Mouse (Mus musculus): ENCODE measurements around the gene Bhlha9. TPM values are rescaled to one million over a fixed set of nuclear protein-coding genes. Genes with fewer than 3 reads are reported as not detected.

The Bhlha9 gene
- 13.8 and 16.2 TPM in 2 replicates for polyA plus RNA-seq (2014; fragmentation: Nextera tagmentation; extraction: Ambion mirVana)

GRCm38 (mm10) chr11:76671871-76672475, at the start of gene Bhlha9:
Bhlha9 (plus strand) TSS chr11:76672470.
- Histone ChIP-seq H3K36me3 (ENCODE audit: control insufficient read depth, insufficient read depth, low read length) (no peaks in the 10 kb centered on the region), H3K4me3 (ENCODE audit: low read depth, low read length) (peak within 1 kb of the TSS; percentile 36), H3K27me3 (ENCODE audit: control insufficient read depth, insufficient read depth, low read length) (peaks cover 43% of the 10 kb centered on the region), H3K27ac (replicated peaks; ENCODE audit: low read depth, low read length) (no peak within 1 kb of the TSS), H3K4me1 (ENCODE audit: control insufficient read depth, insufficient read depth, low read length) (peaks cover 6% of the 10 kb centered on the region; the same call in 1 of the 2 replicates), H3K9me3 (ENCODE audit: control insufficient read depth, low read length) (no peaks in the 10 kb centered on the region), H3K9ac (ENCODE audit: low read length) (peak within 1 kb of the TSS; percentile 58), H3K4me2 (ENCODE audit: low read depth, severe bottlenecking) (peak within 1 kb of the TSS; percentile 78)
- ATAC-seq (ENCODE audit: insufficient number of reproducible peaks, low FRiP score, low TSS enrichment, low read depth) = no peak
- 57% methylated on average over 15 of the region's 15 CpGs for WGBS
- no peak for DNase-seq (ENCODE audit: low spot score)

- no peaks in the 10 kb centered on the region for H3K36me3 ChIP-seq (ENCODE audit: control insufficient read depth, insufficient read depth, low read length)
- ATAC-seq (ENCODE audit: insufficient number of reproducible peaks, low FRiP score, low TSS enrichment, low read depth) = 0 out of 2 replicates have a peak, but pooled peaks have one; percentile 41
- under 1% methylated on average over 64 of the region's 66 CpGs for WGBS
- H3K9ac ChIP-seq (ENCODE audit: low read length) = peak overlapping the region; percentile 77
- no peaks in the 10 kb centered on the region for H3K9me3 ChIP-seq (ENCODE audit: control insufficient read depth, low read length)
- peak overlapping the region; percentile 99 for H3K4me2 ChIP-seq (ENCODE audit: low read depth, severe bottlenecking)
- peak overlapping the region; percentile 74 for H3K4me3 ChIP-seq (ENCODE audit: low read depth, low read length)
- peaks cover 3% of the 10 kb centered on the region; the same call in 1 of the 2 replicates for H3K27me3 ChIP-seq (ENCODE audit: control insufficient read depth, insufficient read depth, low read length)
- peak; percentile 67 for DNase-seq (ENCODE audit: low spot score)
- H3K4me1 ChIP-seq (ENCODE audit: control insufficient read depth, insufficient read depth, low read length) = peaks cover 5% of the 10 kb centered on the region; the same call in 1 of the 2 replicates
- H3K27ac ChIP-seq (replicated peaks; ENCODE audit: low read depth, low read length) = no peak overlapping the region
Measured at GRCm38 (mm10) chr11:76622566-76623205, 49.6 kb upstream of the Bhlha9 start.

DNA sequence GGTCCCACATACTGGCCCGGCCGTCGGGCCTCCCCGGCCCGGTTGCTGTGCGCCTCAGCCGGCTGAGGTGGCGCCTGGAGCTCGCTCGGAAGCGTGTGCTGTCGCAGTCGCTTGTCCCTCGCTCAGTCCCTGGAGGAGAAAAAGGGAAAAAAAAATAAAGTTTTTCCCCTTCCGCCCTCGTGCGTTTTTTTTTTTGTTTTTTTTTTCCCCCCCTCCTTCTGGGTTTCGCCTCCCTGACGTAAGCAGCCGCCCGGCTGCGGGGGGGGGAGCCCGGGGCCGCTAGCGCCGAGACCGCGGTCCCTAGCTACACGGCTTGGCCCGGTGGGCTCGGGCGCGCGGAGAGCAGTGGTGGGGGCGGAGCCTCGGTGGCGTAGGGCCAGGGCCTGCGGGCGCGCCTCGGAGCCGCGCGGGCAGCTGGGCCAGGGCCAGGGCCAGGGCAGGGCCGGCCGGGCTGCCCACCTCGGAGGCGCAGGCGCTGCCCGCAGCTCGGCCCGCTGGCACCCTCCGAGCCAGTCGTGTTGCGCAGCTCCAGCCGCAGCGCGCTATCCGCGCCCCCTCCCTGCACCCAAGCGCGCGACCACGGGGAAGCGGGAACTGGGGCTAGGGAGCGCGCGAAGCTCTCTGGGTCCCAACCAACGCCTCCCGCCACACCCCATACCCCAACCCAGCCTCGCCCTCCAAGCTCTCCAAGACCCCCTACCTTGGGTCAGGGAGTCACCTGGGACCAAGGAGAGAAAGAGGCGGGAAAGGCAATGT, 48.9 kb upstream of the Bhlha9 start:
- Histone ChIP-seq H3K27me3 (ENCODE audit: control insufficient read depth, insufficient read depth, low read length) (peaks cover 3% of the 10 kb centered on the region; the same call in 1 of the 2 replicates), H3K4me3 (ENCODE audit: low read depth, low read length) (peak overlapping the region; percentile 74), H3K36me3 (ENCODE audit: control insufficient read depth, insufficient read depth, low read length) (no peaks in the 10 kb centered on the region), H3K9ac (ENCODE audit: low read length) (peak overlapping the region; percentile 77), H3K9me3 (ENCODE audit: control insufficient read depth, low read length) (no peaks in the 10 kb centered on the region), H3K4me1 (ENCODE audit: control insufficient read depth, insufficient read depth, low read length) (peaks cover 5% of the 10 kb centered on the region; the same call in 1 of the 2 replicates), H3K27ac (replicated peaks; ENCODE audit: low read depth, low read length) (0 out of 2 replicates have a peak overlapping the region, but pooled peaks have one; percentile 21), H3K4me2 (ENCODE audit: low read depth, severe bottlenecking) (peak overlapping the region; percentile 99)
- DNase-seq (ENCODE audit: low spot score) = peak; percentile 81
- peak; percentile 77 for ATAC-seq (ENCODE audit: insufficient number of reproducible peaks, low FRiP score, low TSS enrichment, low read depth)
- WGBS = under 1% methylated on average over 64 of the region's 72 CpGs

GRCm38 (mm10) chr11:76624071-76624470, 48.2 kb upstream of the Bhlha9 start:
- 52% methylated on average over 10 of the region's 10 CpGs for WGBS
- peak overlapping the region; percentile 99 for H3K4me2 ChIP-seq (ENCODE audit: low read depth, severe bottlenecking)
- H3K36me3 ChIP-seq (ENCODE audit: control insufficient read depth, insufficient read depth, low read length) = no peaks in the 10 kb centered on the region
- peak overlapping the region; percentile 77; the same call in 1 of the 2 replicates for H3K9ac ChIP-seq (ENCODE audit: low read length)
- peak overlapping the region; percentile 74; the same call in 1 of the 2 replicates for H3K4me3 ChIP-seq (ENCODE audit: low read depth, low read length)
- no peak for ATAC-seq (ENCODE audit: insufficient number of reproducible peaks, low FRiP score, low TSS enrichment, low read depth)
- no peak overlapping the region for H3K27ac ChIP-seq (replicated peaks; ENCODE audit: low read depth, low read length)
- DNase-seq (ENCODE audit: low spot score) = no peak
- H3K27me3 ChIP-seq (ENCODE audit: control insufficient read depth, insufficient read depth, low read length) = peaks cover 3% of the 10 kb centered on the region; the same call in 1 of the 2 replicates
- no peaks in the 10 kb centered on the region for H3K9me3 ChIP-seq (ENCODE audit: control insufficient read depth, low read length)
- H3K4me1 ChIP-seq (ENCODE audit: control insufficient read depth, insufficient read depth, low read length) = peaks cover 5% of the 10 kb centered on the region; the same call in 1 of the 2 replicates

DNA sequence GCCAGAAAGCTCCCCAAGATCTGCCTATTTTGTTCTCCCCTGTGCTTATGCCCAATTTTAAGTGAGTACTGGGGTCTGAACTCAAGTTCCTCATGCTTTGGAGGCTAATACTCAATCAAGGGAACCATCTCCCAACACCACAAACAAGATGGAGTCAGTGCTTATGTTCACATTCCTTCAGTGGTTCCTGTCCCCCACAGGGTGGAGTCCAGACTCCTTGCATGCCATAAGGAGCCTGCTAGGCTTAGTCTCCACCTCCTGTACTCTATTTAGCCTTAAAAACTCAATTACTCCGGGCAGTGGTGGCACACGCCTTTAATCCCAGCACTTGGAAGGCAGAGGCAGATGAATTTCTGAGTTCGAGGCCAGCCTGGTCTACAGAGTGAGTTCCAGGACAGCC, 47.4 kb upstream of the Bhlha9 start:
- H3K27me3 ChIP-seq (ENCODE audit: control insufficient read depth, insufficient read depth, low read length) = peaks cover 3% of the 10 kb centered on the region; the same call in 1 of the 2 replicates

GRCm38 (mm10) chr11:76628613-76629012, 43.7 kb upstream of the Bhlha9 start:
- DNase-seq (ENCODE audit: low spot score) = no peak
- Histone ChIP-seq H3K27ac (replicated peaks; ENCODE audit: low read depth, low read length) (no peak overlapping the region), H3K36me3 (ENCODE audit: control insufficient read depth, insufficient read depth, low read length) (no peaks in the 10 kb centered on the region), H3K9ac (ENCODE audit: low read length) (no peak overlapping the region), H3K9me3 (ENCODE audit: control insufficient read depth, low read length) (no peaks in the 10 kb centered on the region), H3K4me1 (ENCODE audit: control insufficient read depth, insufficient read depth, low read length) (no peaks in the 10 kb centered on the region), H3K4me3 (ENCODE audit: low read depth, low read length) (no peak overlapping the region), H3K27me3 (ENCODE audit: control insufficient read depth, insufficient read depth, low read length) (no peaks in the 10 kb centered on the region), H3K4me2 (ENCODE audit: low read depth, severe bottlenecking) (no peak overlapping the region)
- WGBS = 73% methylated on average over 5 of the region's 5 CpGs
- ATAC-seq (ENCODE audit: insufficient number of reproducible peaks, low FRiP score, low TSS enrichment, low read depth) = no peak

More for the DNA sequence above, 47.4 kb upstream of the Bhlha9 start:
- no peak for DNase-seq (ENCODE audit: low spot score)
- Histone ChIP-seq H3K27ac (replicated peaks; ENCODE audit: low read depth, low read length) (no peak overlapping the region), H3K36me3 (ENCODE audit: control insufficient read depth, insufficient read depth, low read length) (no peaks in the 10 kb centered on the region), H3K4me1 (ENCODE audit: control insufficient read depth, insufficient read depth, low read length) (peaks cover 5% of the 10 kb centered on the region; the same call in 1 of the 2 replicates), H3K9ac (ENCODE audit: low read length) (no peak overlapping the region), H3K4me3 (ENCODE audit: low read depth, low read length) (no peak overlapping the region), H3K9me3 (ENCODE audit: control insufficient read depth, low read length) (no peaks in the 10 kb centered on the region), H3K4me2 (ENCODE audit: low read depth, severe bottlenecking) (no peak overlapping the region)
- 77% methylated on average over 3 of the region's 3 CpGs for WGBS
- no peak for ATAC-seq (ENCODE audit: insufficient number of reproducible peaks, low FRiP score, low TSS enrichment, low read depth)

DNA sequence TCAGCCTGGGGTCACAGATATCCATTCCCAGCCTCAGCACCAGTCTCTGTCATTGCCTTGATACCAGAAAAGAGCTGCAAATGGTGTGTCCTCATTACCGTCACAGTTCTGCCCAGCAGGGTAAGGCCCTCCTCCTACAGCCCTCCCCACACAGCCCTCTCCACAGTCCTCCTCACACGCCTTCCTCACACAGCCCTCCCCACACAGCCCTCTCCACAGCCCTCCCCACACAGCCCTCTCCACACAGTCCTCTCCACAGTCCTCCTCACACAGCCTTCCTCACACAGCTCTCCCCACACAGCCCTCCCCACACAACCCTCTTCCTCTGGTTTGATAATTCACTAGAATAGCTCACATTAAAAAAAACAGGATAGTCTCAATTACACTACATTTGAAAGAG, 42.2 kb upstream of the Bhlha9 start:
- Histone ChIP-seq H3K4me3 (ENCODE audit: low read depth, low read length) (no peak overlapping the region), H3K27me3 (ENCODE audit: control insufficient read depth, insufficient read depth, low read length) (no peaks in the 10 kb centered on the region), H3K4me1 (ENCODE audit: control insufficient read depth, insufficient read depth, low read length) (no peaks in the 10 kb centered on the region), H3K9me3 (ENCODE audit: control insufficient read depth, low read length) (no peaks in the 10 kb centered on the region), H3K36me3 (ENCODE audit: control insufficient read depth, insufficient read depth, low read length) (no peaks in the 10 kb centered on the region), H3K4me2 (ENCODE audit: low read depth, severe bottlenecking) (no peak overlapping the region), H3K9ac (ENCODE audit: low read length) (no peak overlapping the region), H3K27ac (replicated peaks; ENCODE audit: low read depth, low read length) (no peak overlapping the region)
- DNase-seq (ENCODE audit: low spot score) = no peak
- no peak for ATAC-seq (ENCODE audit: insufficient number of reproducible peaks, low FRiP score, low TSS enrichment, low read depth)
- WGBS = 36% methylated on average over 2 of the region's 2 CpGs

GRCm38 (mm10) chr11:76630487-76630886, 41.8 kb upstream of the Bhlha9 start:
- DNase-seq (ENCODE audit: low spot score) = no peak
- Histone ChIP-seq H3K9ac (ENCODE audit: low read length) (no peak overlapping the region), H3K9me3 (ENCODE audit: control insufficient read depth, low read length) (no peaks in the 10 kb centered on the region), H3K4me1 (ENCODE audit: control insufficient read depth, insufficient read depth, low read length) (no peaks in the 10 kb centered on the region), H3K36me3 (ENCODE audit: control insufficient read depth, insufficient read depth, low read length) (no peaks in the 10 kb centered on the region), H3K27ac (replicated peaks; ENCODE audit: low read depth, low read length) (no peak overlapping the region), H3K4me2 (ENCODE audit: low read depth, severe bottlenecking) (no peak overlapping the region), H3K4me3 (ENCODE audit: low read depth, low read length) (no peak overlapping the region), H3K27me3 (ENCODE audit: control insufficient read depth, insufficient read depth, low read length) (no peaks in the 10 kb centered on the region)
- WGBS = 89% methylated on average over 5 of the region's 5 CpGs
- no peak for ATAC-seq (ENCODE audit: insufficient number of reproducible peaks, low FRiP score, low TSS enrichment, low read depth)

Data from limb, embryonic 11.5 days (tissue).